In the genomic region with DNA sequence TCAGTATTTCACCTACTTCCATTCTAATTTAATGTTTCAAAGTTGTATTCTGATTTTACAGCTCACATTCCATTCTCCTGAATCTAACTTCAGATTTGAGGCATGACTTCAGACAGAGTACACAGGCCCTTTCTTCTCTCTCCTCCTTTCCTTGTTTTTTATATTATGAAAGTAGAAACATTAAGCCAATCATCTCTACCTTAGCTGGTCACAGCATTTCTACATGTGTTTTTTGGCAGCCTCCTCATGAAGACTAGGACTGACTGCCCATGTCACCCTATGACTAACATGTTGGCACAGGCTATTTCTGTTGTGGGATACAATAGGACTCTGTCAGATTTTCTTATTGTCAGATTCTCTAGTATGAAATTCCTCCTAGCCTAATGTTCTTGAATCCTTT, we compare ENCODE assay signal across 29 mouse cellular contexts. TPM values are rescaled to one million over a fixed set of nuclear protein-coding genes. Genes with fewer than 3 reads are reported as not detected.
"Had no signal": no experiment of that assay in that cellular context is flagged by ENCODE, and none has a peak within 500 bp of the region (broad histone marks: within the 10 kb centered on the region; RNA-seq: fewer than 3 reads in every experiment).

No protein-coding gene starts in this region.

- H3K4me3 ChIP-seq: heart, adult 2 months; heart, embryonic 13.5 days; heart, embryonic 15.5 days; hindbrain, embryonic 13.5 days; hindbrain, embryonic 15.5 days; kidney, embryonic 15.5 days; layer of hippocampus, adult 2 months; left cerebral cortex, adult 2 months; limb, embryonic 10.5 days; limb, embryonic 12.5 days; liver, embryonic 13.5 days; liver, embryonic 15.5 days had no signal

- H3K4me1 ChIP-seq: heart, embryonic 13.5 days; heart, embryonic 15.5 days; hindbrain, embryonic 13.5 days; hindbrain, embryonic 15.5 days; kidney, embryonic 15.5 days; limb, embryonic 10.5 days; limb, embryonic 12.5 days; liver, embryonic 13.5 days; liver, embryonic 15.5 days had no signal

- H3K27ac ChIP-seq: heart, adult 2 months; heart, embryonic 13.5 days; heart, embryonic 15.5 days; hindbrain, embryonic 13.5 days; hindbrain, embryonic 15.5 days; hindbrain, postnatal 0 days; kidney, embryonic 15.5 days; kidney, postnatal 0 days; layer of hippocampus, adult 2 months; left cerebral cortex, adult 2 months; limb, embryonic 10.5 days; limb, embryonic 12.5 days; liver, embryonic 13.5 days; liver, embryonic 15.5 days had no signal

- DNase-seq: gastrocnemius, postnatal 14 days; gastrocnemius, postnatal 36 days; heart, adult 11 months; heart, adult 2 months; heart, postnatal 14 days; heart, postnatal 36 days; kidney, adult 11 months; kidney, adult 2 months; kidney, adult 9 months; kidney, postnatal 14 days; kidney, postnatal 36 days; liver; liver, embryonic 13.5 days; liver, postnatal 0 days had no signal

RNA-seq across cellular contexts. Expression of gene Bbox1, which starts 14.6 kb away (rescaled TPM):
- total RNA-seq: heart, postnatal 36 days; hematopoietic stem cell, adult 5-6 weeks had no signal
- polyA plus RNA-seq: heart, embryonic 11.5 days; heart, embryonic 13.5 days; hindbrain, embryonic 11.5 days; hindbrain, embryonic 13.5 days had no signal

RNA-seq across cellular contexts. Expression of gene Fibin, which starts 34.0 kb away (rescaled TPM):
- total RNA-seq: hematopoietic stem cell, adult 5-6 weeks had no signal
